Mouse (Mus musculus): ENCODE data around the gene Nr2e3.

DNA sequence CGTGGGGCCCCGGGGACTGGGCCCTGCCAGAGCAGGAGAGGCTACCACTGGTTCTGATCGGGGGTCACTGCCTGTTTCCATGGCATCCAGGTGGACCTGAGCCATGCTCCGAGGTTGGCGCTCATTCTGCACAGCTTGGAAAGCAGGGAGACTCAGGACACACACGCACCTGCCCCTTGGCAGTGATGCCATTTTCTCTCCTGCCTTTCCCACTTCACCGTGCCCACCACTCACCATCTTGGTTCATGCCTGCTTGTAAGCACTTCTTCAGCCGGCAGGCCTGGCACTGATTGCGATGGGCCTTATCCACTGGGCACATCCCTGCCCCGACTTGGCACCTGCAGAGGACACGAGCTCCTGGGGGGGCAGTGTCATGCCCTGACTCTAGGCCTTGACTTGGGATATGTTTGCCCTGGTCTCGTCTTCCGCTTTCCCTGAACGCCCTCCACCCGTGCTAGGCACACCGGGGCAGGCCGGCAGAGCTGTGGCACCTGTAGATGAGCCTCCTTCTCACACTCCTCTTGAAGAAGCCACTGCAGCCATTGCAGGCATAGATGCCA is 11.7 kb downstream of the Nr2e3 start:
- TF ChIP-seq CTCF (IDR thresholded peaks at IDR 0.05; ENCODE audit: insufficient read depth, low read length): no peak
- TF ChIP-seq POLR2A (IDR thresholded peaks at IDR 0.05; ENCODE audit: borderline replicate concordance, extremely low read depth, low read depth, low read length): no peak

Data from lung, adult 2 months (tissue).